Mouse (Mus musculus): ENCODE measurements around the gene Wsb1. TPM values are rescaled to one million over a fixed set of nuclear protein-coding genes. Genes with fewer than 3 reads are reported as not detected.
A peak's percentile ranks its signal among the peaks of the same experiment; 100 is the strongest.

The Wsb1 gene
- polyA plus RNA-seq, 1 experiment from 2014 or later = 571 TPM

GRCm38 (mm10) chr11:79223420-79223819 lies 31.1 kb downstream of the Wsb1 start:
- H3K4me2 ChIP-seq = no peak overlapping the region
- H3K9ac ChIP-seq = no peak overlapping the region
- 90% methylated on average over 6 of the region's 6 CpGs for WGBS
- H3K4me1 ChIP-seq (replicated peaks) = peaks cover 5% of the 10 kb centered on the region; the same call in 1 of the 2 replicates
- no peaks in the 10 kb centered on the region for H3K27me3 ChIP-seq
- H3K27ac ChIP-seq = no peak overlapping the region
- no peak overlapping the region for H3K4me3 ChIP-seq
- no peak for ATAC-seq (ENCODE audit: low FRiP score)
- H3K36me3 ChIP-seq = no peaks in the 10 kb centered on the region
- no peaks in the 10 kb centered on the region for H3K9me3 ChIP-seq

- ATAC-seq (ENCODE audit: low FRiP score) = no peak
- Histone ChIP-seq H3K4me2 (no peak overlapping the region), H3K9ac (no peak overlapping the region), H3K4me3 (no peak overlapping the region), H3K27ac (no peak overlapping the region), H3K9me3 (no peaks in the 10 kb centered on the region), H3K36me3 (no peaks in the 10 kb centered on the region), H3K27me3 (no peaks in the 10 kb centered on the region), H3K4me1 (replicated peaks) (peaks cover 5% of the 10 kb centered on the region; the same call in 1 of the 2 replicates)
- 93% methylated on average over 6 of the region's 6 CpGs for WGBS
Observed at GRCm38 (mm10) chr11:79222661-79223060, 31.8 kb downstream of the Wsb1 start.

DNA sequence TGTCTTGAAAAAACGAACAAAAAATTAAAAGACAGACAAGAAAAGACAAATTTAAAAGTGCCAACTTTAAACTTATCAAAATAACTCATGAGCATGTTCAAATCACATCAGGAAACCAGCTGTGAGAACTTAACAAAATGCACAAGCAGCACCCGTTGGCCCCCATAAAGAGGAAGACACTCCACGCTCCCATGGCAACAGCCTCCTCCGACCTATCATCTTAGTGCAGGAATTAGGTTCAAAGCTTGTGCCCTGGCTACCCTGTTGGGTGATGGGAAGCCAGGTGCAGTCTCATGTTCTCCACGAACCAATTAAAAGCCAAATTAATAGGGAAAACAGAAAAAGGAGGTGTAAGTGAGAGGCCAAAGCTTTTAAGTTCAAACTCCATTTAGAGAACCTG lies 32.8 kb downstream of the Wsb1 start:
- Histone ChIP-seq H3K36me3 (no peaks in the 10 kb centered on the region), H3K27me3 (no peaks in the 10 kb centered on the region), H3K9me3 (no peaks in the 10 kb centered on the region), H3K9ac (no peak overlapping the region), H3K4me3 (no peak overlapping the region), H3K4me1 (replicated peaks) (peaks cover 5% of the 10 kb centered on the region; the same call in 1 of the 2 replicates), H3K4me2 (no peak overlapping the region), H3K27ac (no peak overlapping the region)
- 76% methylated on average over 5 of the region's 5 CpGs for WGBS
- ATAC-seq (ENCODE audit: low FRiP score) = no peak

DNA sequence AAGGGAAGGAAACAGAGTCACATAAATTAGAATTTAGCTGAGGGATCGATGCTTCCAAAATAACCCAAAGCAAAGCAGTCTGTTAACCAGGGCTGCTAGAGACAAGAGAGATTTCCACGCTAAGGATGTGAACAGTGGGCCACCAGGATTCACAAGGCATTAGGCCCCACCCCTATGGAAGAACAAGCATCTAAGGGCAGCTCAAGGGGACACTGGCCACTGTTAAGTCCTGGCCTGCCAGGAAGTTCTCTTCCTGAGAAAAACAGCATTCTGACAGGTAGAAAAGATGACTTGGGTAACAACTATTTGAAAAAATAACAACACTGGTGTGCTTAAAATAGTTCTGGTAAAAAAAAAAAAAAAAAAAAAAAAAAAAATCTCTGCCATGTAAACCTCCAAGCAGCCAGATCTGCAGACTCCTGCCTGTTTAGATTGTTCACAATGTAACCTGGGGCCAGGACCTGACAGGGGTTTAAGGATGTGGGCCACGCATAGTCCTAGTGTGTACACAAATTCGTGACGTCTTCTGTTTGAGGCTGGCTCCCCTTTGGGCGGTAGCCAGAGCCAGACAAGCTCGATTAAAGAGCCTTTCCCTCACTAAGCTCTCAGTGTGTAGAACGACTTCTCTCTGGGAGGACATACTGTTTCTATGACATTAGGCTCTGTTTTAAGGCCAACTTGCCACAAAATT lies 35.4 kb downstream of the Wsb1 start:
- H3K4me2 ChIP-seq = no peak overlapping the region
- no peaks in the 10 kb centered on the region for H3K4me1 ChIP-seq (replicated peaks)
- no peak overlapping the region for H3K4me3 ChIP-seq
- no peaks in the 10 kb centered on the region for H3K36me3 ChIP-seq
- H3K27ac ChIP-seq = no peak overlapping the region
- no peaks in the 10 kb centered on the region for H3K9me3 ChIP-seq
- ATAC-seq (ENCODE audit: low FRiP score) = no peak
- H3K9ac ChIP-seq = no peak overlapping the region
- no peaks in the 10 kb centered on the region for H3K27me3 ChIP-seq
- WGBS = 74% methylated on average over 8 of the region's 8 CpGs

GRCm38 (mm10) chr11:79218061-79218460 lies 36.4 kb downstream of the Wsb1 start:
- no peak overlapping the region for H3K27ac ChIP-seq
- ATAC-seq (ENCODE audit: low FRiP score) = no peak
- H3K9me3 ChIP-seq = no peaks in the 10 kb centered on the region
- no peaks in the 10 kb centered on the region for H3K27me3 ChIP-seq
- no peaks in the 10 kb centered on the region for H3K4me1 ChIP-seq (replicated peaks)
- no peaks in the 10 kb centered on the region for H3K36me3 ChIP-seq
- WGBS = 97% methylated on average over 1 of the region's 1 CpGs
- H3K4me3 ChIP-seq = no peak overlapping the region
- no peak overlapping the region for H3K9ac ChIP-seq
- no peak overlapping the region for H3K4me2 ChIP-seq

GRCm38 (mm10) chr11:79217133-79217532 lies 37.3 kb downstream of the Wsb1 start:
- no peak for ATAC-seq (ENCODE audit: low FRiP score)
- Histone ChIP-seq H3K9me3 (no peaks in the 10 kb centered on the region), H3K4me2 (no peak overlapping the region), H3K4me3 (no peak overlapping the region), H3K36me3 (no peaks in the 10 kb centered on the region), H3K27me3 (no peaks in the 10 kb centered on the region), H3K4me1 (replicated peaks) (no peaks in the 10 kb centered on the region), H3K27ac (no peak overlapping the region), H3K9ac (no peak overlapping the region)
- 85% methylated on average over 6 of the region's 6 CpGs for WGBS

DNA sequence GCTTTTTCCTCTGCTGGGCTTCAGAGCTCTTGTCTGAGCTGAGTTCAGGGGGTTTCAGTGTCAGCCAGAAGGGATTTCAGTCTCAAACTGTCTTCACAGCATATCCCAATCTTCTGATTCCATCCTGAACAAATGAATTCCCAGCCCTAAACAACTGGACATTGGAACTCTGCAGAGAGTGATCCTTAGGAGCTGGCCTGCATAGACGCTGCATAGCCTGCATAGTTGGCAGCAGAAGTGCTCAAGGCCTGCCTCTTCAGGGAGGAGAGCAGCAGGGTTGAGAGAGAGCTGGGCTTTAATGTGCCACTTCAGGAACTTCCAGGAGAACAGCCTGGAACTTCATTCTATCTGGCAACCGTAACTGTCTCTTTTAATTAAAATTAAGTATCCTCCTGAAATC lies 38.9 kb downstream of the Wsb1 start:
- Histone ChIP-seq H3K4me2 (no peak overlapping the region), H3K36me3 (no peaks in the 10 kb centered on the region), H3K4me1 (replicated peaks) (no peaks in the 10 kb centered on the region), H3K9ac (0 out of 2 replicates have a peak overlapping the region, but pooled peaks have one; percentile 8), H3K9me3 (no peaks in the 10 kb centered on the region), H3K4me3 (no peak overlapping the region), H3K27me3 (no peaks in the 10 kb centered on the region), H3K27ac (no peak overlapping the region)
- 86% methylated on average over 2 of the region's 2 CpGs for WGBS
- no peak for ATAC-seq (ENCODE audit: low FRiP score)

GRCm38 (mm10) chr11:79214015-79214418 lies 40.5 kb downstream of the Wsb1 start:
- Histone ChIP-seq H3K27me3 (no peaks in the 10 kb centered on the region), H3K4me1 (replicated peaks) (no peaks in the 10 kb centered on the region), H3K4me3 (no peak overlapping the region), H3K9me3 (no peaks in the 10 kb centered on the region), H3K27ac (no peak overlapping the region), H3K9ac (no peak overlapping the region; the same call in 1 of the 2 replicates), H3K36me3 (no peaks in the 10 kb centered on the region), H3K4me2 (no peak overlapping the region)
- 12% methylated on average over 14 of the region's 14 CpGs for WGBS
- 0 out of 2 replicates have a peak, but pooled peaks have one; percentile 46 for ATAC-seq (ENCODE audit: low FRiP score)

DNA sequence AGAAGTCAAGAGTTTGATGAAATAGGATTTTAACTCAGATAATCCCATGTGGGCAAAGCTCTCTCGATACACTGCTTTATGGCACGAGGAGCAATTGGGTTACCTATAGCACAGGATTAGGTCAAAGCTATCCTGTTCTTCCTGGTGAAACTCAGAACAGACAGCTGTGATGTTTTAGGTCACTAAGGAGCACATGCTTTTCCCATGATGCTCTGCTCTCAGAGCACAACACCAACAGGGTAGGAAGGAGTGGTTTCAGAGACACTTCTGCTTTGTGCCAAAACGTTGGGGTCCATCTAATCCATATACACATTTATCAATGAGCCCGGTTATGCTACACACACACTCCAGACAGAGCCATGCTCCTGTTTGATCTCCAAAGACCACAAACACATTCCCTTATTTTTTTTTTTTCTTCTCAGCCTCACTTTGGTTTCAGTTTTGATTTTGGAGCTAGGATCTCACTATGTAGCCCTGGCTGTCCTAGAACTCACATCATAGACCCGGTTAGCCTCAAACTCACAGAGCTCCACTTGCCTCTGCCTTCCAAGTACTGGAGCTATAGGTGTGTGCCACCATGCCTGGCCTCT lies 44.5 kb downstream of the Wsb1 start:
- Histone ChIP-seq H3K27me3 (no peaks in the 10 kb centered on the region), H3K36me3 (no peaks in the 10 kb centered on the region), H3K4me3 (no peak overlapping the region), H3K9ac (no peak overlapping the region), H3K9me3 (no peaks in the 10 kb centered on the region), H3K4me2 (no peak overlapping the region), H3K4me1 (replicated peaks) (no peaks in the 10 kb centered on the region), H3K27ac (no peak overlapping the region)
- ATAC-seq (ENCODE audit: low FRiP score) = no peak
- 85% methylated on average over 5 of the region's 5 CpGs for WGBS

DNA sequence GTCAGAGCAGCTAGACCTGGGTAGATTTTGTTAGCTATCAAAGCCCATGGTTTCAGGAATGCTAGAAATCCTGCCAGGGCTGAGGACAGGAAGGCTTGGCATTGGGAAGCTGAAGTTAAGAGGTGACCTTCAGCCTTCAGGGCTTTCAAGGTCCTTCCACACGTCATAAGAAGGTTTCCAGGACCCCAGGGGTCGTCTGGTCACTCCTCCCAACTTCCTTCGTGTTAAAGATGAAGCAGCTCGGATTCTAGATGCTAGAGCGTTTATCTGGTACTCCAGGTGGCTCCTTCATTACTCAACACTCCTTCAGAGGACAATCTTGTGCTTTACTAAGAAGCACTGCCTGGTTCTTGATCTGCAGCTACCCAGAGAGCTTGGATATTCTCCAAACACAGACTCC lies 45.4 kb downstream of the Wsb1 start:
- 63% methylated on average over 5 of the region's 5 CpGs for WGBS
- no peak overlapping the region for H3K27ac ChIP-seq
- H3K9ac ChIP-seq = no peak overlapping the region
- ATAC-seq (ENCODE audit: low FRiP score) = no peak
- no peaks in the 10 kb centered on the region for H3K9me3 ChIP-seq
- H3K4me1 ChIP-seq (replicated peaks) = no peaks in the 10 kb centered on the region
- no peaks in the 10 kb centered on the region for H3K36me3 ChIP-seq
- no peak overlapping the region for H3K4me3 ChIP-seq
- no peak overlapping the region for H3K4me2 ChIP-seq
- no peaks in the 10 kb centered on the region for H3K27me3 ChIP-seq

- H3K9ac ChIP-seq = no peak overlapping the region
- WGBS = 91% methylated on average over 4 of the region's 4 CpGs
- no peak for ATAC-seq (ENCODE audit: low FRiP score)
Observed at GRCm38 (mm10) chr11:79208462-79208861, 46.0 kb downstream of the Wsb1 start.

DNA sequence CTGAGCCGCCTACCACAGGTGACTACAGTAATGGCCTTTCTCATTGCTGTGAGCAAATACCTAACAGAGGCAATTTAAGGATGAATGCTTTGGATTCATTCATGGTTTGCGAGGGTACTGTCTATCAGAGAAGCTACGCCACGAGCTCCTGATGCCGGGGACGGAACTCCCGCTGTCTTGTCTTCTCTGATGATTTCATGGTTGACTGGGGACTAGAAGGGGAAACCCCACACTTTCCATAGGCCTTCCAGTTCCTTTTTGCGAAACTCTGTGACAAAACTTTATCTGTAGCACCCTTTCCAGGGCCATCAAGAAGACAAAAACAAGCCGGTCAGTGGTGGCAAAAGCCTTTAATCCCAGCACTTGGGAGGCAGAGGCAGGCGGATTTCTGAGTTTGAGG lies 46.8 kb downstream of the Wsb1 start:
- Histone ChIP-seq H3K4me2 (no peak overlapping the region), H3K27ac (no peak overlapping the region), H3K9ac (no peak overlapping the region), H3K27me3 (no peaks in the 10 kb centered on the region), H3K4me1 (replicated peaks) (no peaks in the 10 kb centered on the region), H3K36me3 (no peaks in the 10 kb centered on the region), H3K4me3 (no peak overlapping the region), H3K9me3 (no peaks in the 10 kb centered on the region)
- ATAC-seq (ENCODE audit: low FRiP score) = no peak
- WGBS = 80% methylated on average over 10 of the region's 10 CpGs

More at GRCm38 (mm10) chr11:79208462-79208861, 46.0 kb downstream of the Wsb1 start:
- H3K4me1 ChIP-seq (replicated peaks) = no peaks in the 10 kb centered on the region
- no peaks in the 10 kb centered on the region for H3K27me3 ChIP-seq
- no peak overlapping the region for H3K27ac ChIP-seq
- H3K4me2 ChIP-seq = no peak overlapping the region
- H3K36me3 ChIP-seq = no peaks in the 10 kb centered on the region
- H3K9me3 ChIP-seq = no peaks in the 10 kb centered on the region
- no peak overlapping the region for H3K4me3 ChIP-seq

DNA sequence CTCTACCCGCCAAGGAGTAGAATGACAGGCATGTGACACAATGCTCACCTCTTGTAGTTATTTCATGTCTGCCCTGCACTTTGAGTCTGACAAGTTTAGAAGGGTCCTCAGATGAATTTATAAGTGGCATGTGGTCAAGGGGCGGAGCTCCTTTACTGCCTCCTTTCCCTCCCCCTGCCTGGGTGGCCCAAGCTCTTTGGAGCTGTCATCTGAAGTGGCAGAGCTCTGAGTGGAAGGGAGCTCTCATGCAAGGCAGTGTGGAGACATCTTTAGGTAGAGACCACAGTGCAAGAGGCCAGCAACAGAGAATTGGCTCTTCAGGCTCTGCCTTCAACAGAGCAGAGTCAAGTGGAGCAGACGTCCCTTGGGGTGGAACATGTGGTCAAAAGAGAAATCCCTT lies 50.0 kb downstream of the Wsb1 start:
- 83% methylated on average over 3 of the region's 3 CpGs for WGBS
- Histone ChIP-seq H3K9ac (no peak overlapping the region), H3K4me1 (replicated peaks) (0 out of 2 replicates have a peak, but pooled peaks cover 5% of the 10 kb centered on the region), H3K27ac (no peak overlapping the region), H3K4me3 (no peak overlapping the region), H3K9me3 (no peaks in the 10 kb centered on the region), H3K27me3 (no peaks in the 10 kb centered on the region), H3K4me2 (no peak overlapping the region), H3K36me3 (no peaks in the 10 kb centered on the region)
- ATAC-seq (ENCODE audit: low FRiP score) = no peak
